In genomic region chr2:32928235-32928946, GRCm38 (mm10) we compare ENCODE assay signal across 9 mouse cellular contexts. TPM values are rescaled to one million over a fixed set of nuclear protein-coding genes. Genes with fewer than 3 reads are reported as not detected.
DNase-seq lines count a peak whose midpoint lies in the region; ATAC-seq and TF ChIP-seq lines count a peak whose summit lies in the region.
"Had no signal": no experiment of that assay in that cellular context is flagged by ENCODE, and none has a peak within 500 bp of the region (broad histone marks: within the 10 kb centered on the region; RNA-seq: fewer than 3 reads in every experiment).

No protein-coding gene starts in this region.

- no peaks in the 10 kb centered on the region for H3K9me3 ChIP-seq in MEL (replicated peaks; ENCODE audit: insufficient read depth, low read length)
- H3K9me3 ChIP-seq in hindbrain, embryonic 12.5 days (replicated peaks) = no peaks in the 10 kb centered on the region
- H3K9me3 ChIP-seq: megakaryocyte, embryonic 14.5 days had no signal

- H3K4me1 ChIP-seq in MEL (ENCODE audit: control insufficient read depth in 1 of 2, insufficient read depth in 2 of 2, low read length in 2 of 2) = no peaks in the 10 kb centered on the region
- no peaks in the 10 kb centered on the region for H3K4me1 ChIP-seq in hindbrain, embryonic 12.5 days

- H3K9ac ChIP-seq in MEL (ENCODE audit: control insufficient read depth, low read depth, low read length, poor library complexity, severe bottlenecking) = no peak overlapping the region
- no peak overlapping the region for H3K9ac ChIP-seq in hindbrain, embryonic 12.5 days

- TF ChIP-seq CTCF in MEL (IDR thresholded peaks at IDR 0.05 in 2 of 3, conservative IDR thresholded peaks at IDR 0.05 in 1 of 3; ENCODE audit: control insufficient read depth in 1 of 3, insufficient read depth in 1 of 3, low read depth in 2 of 3, low read length in 3 of 3, poor library complexity in 1 of 3, severe bottlenecking in 1 of 3) = peak; percentile 61 to 87 (median 81)

- no peak overlapping the region for H3K27ac ChIP-seq in MEL (ENCODE audit: control insufficient read depth, low read depth, low read length)
- H3K27ac ChIP-seq in hindbrain, embryonic 12.5 days = no peak overlapping the region

- no peaks in the 10 kb centered on the region for H3K36me3 ChIP-seq in MEL (ENCODE audit: control insufficient read depth in 1 of 2, insufficient read depth in 2 of 2, low read length in 2 of 2)
- H3K36me3 ChIP-seq in hindbrain, embryonic 12.5 days = peaks cover 40% of the 10 kb centered on the region

- no peak overlapping the region for H3K4me3 ChIP-seq in MEL (ENCODE audit: control insufficient read depth in 1 of 2, insufficient read depth in 1 of 2, low read depth in 2 of 2, low read length in 2 of 2)
- no peak overlapping the region for H3K4me3 ChIP-seq in hindbrain, embryonic 12.5 days
- H3K4me3 ChIP-seq: megakaryocyte, embryonic 14.5 days had no signal

- no peak overlapping the region for H3K4me2 ChIP-seq in hindbrain, embryonic 12.5 days (replicated peaks)

- peak; percentile 79 for TF ChIP-seq RAD21 in MEL (IDR thresholded peaks at IDR 0.05; ENCODE audit: low read depth, low read length)

- peak; percentile 49; the same call in 1 of the 2 replicates for ATAC-seq in hindbrain, embryonic 12.5 days (ENCODE audit: low FRiP score)

- TF ChIP-seq EP300 in MEL (IDR thresholded peaks at IDR 0.05; ENCODE audit: low read depth in 1 of 2, low read length in 2 of 2) = no peak

- H3K27me3 ChIP-seq in MEL (ENCODE audit: control insufficient read depth in 1 of 2, insufficient read depth in 2 of 2, low read length in 2 of 2) = no peaks in the 10 kb centered on the region
- no peaks in the 10 kb centered on the region for H3K27me3 ChIP-seq in hindbrain, embryonic 12.5 days

- peak; percentile 61 for DNase-seq in MEL (ENCODE audit: low read depth, low spot score)
- peak; percentile 82 to 88 for DNase-seq in cerebellum, adult 18-20 months
- DNase-seq in forelimb bud, embryonic 11.5 days (ENCODE audit: low read depth, low spot score) = peak; percentile 74
- DNase-seq in layer of hippocampus, postnatal 14 days (ENCODE audit: low spot score in 2 of 2) = peak; percentile 64 to 76
- DNase-seq in lung, postnatal 10 days = peak; percentile 91
- DNase-seq in right cerebral cortex, adult 18-20 months = peak; percentile 80
- DNase-seq in yolk sac, embryonic 10.5 days (ENCODE audit: low spot score) = peak; percentile 76

- H3K79me2 ChIP-seq in MEL (ENCODE audit: control insufficient read depth, insufficient read depth, low read length, poor library complexity) = no peaks in the 10 kb centered on the region

- 29% methylated on average over 10 of the region's 10 CpGs for WGBS in hindbrain, embryonic 12.5 days

- no peak for TF ChIP-seq POLR2A in MEL (IDR thresholded peaks at IDR 0.05; ENCODE audit: control insufficient read depth in 1 of 2, insufficient read depth in 1 of 2, low read depth in 1 of 2, low read length in 2 of 2, poor library complexity in 1 of 2)

TF ChIP-seq in MEL, 35 proteins besides CTCF, POLR2A, EP300 and RAD21:
- TF ChIP-seq ZC3H11A (IDR thresholded peaks at IDR 0.05; ENCODE audit: low read depth, low read length) (peak; percentile 57), USF2 (IDR thresholded peaks at IDR 0.05; ENCODE audit: borderline replicate concordance in 1 of 2, insufficient read depth in 1 of 2, low read depth in 1 of 2, low read length in 2 of 2) (no peak), NELFE (IDR thresholded peaks at IDR 0.05; ENCODE audit: low read depth, low read length) (no peak), HCFC1 (IDR thresholded peaks at IDR 0.05; ENCODE audit: low read depth, low read length) (no peak), SMC3 (IDR thresholded peaks at IDR 0.05; ENCODE audit: low read depth, low read length) (peak; percentile 71), ELF1 (IDR thresholded peaks at IDR 0.05; ENCODE audit: low read depth, low read length) (no peak), POLR2AphosphoS2 (IDR thresholded peaks at IDR 0.05; ENCODE audit: low read length) (no peak), MAFK (IDR thresholded peaks at IDR 0.05; ENCODE audit: borderline replicate concordance, low read depth, low read length) (no peak), POLR2AphosphoS5 (IDR thresholded peaks at IDR 0.05; ENCODE audit: borderline replicate concordance, low read depth, low read length) (no peak), SIN3A (IDR thresholded peaks at IDR 0.05; ENCODE audit: low read length) (no peak), KAT2A (conservative IDR thresholded peaks at IDR 0.05; ENCODE audit: low read depth, low read length) (no peak), ZKSCAN1 (IDR thresholded peaks at IDR 0.05; ENCODE audit: low read depth, low read length) (no peak), E2F4 (IDR thresholded peaks at IDR 0.05; ENCODE audit: borderline replicate concordance, low read depth, low read length) (no peak), CHD2 (IDR thresholded peaks at IDR 0.05; ENCODE audit: low read length) (no peak)

RNA-seq across cellular contexts. Expression of gene Rpl12, which starts 33.0 kb away (rescaled TPM):
- 1,806 and 1,842 TPM in 2 replicates for total RNA-seq in MEL (2012; rRNA removed)
- polyA plus RNA-seq in MEL (2012; ENCODE audit: insufficient read depth in 1 of 2, insufficient read length in 2 of 2, low read depth in 1 of 2, low replicate concordance in 2 of 2, missing spikeins in 1 of 2) = 100 to 1,000 TPM in 1 of 2 experiments, not detected in 1; 116 TPM
- polyA plus RNA-seq in hindbrain, embryonic 12.5 days (2016; fragmentation: Nextera tagmentation; extraction: Ambion mirVana) = 101 and 114 TPM in 2 replicates
- 100 to 1,000 TPM; 120 to 122 TPM for total RNA-seq in layer of hippocampus, postnatal 14 days (2021)

RNA-seq across cellular contexts. Expression of gene Lrsam1, which starts 33.0 kb away (rescaled TPM):
- 13.5 and 17.9 TPM in 2 replicates for total RNA-seq in MEL (2012; rRNA removed)
- polyA plus RNA-seq in MEL (2012; ENCODE audit: insufficient read depth in 1 of 2, insufficient read length in 2 of 2, low read depth in 1 of 2, low replicate concordance in 2 of 2, missing spikeins in 1 of 2) = 10 to 100 TPM in 1 of 2 experiments, not detected in 1; 14.2 TPM
- polyA plus RNA-seq in hindbrain, embryonic 12.5 days (2016; fragmentation: Nextera tagmentation; extraction: Ambion mirVana) = 19.0 and 22.0 TPM in 2 replicates
- 10 to 100 TPM; 33.9 to 38.2 TPM for total RNA-seq in layer of hippocampus, postnatal 14 days (2021)

RNA-seq across cellular contexts. Expression of gene Fam129b, which starts 52.5 kb away (rescaled TPM):
- 11.5 and 17.5 TPM in 2 replicates for total RNA-seq in MEL (2012; rRNA removed)
- 10 to 100 TPM in 1 of 2 experiments, not detected in 1; 20.0 TPM for polyA plus RNA-seq in MEL (2012; ENCODE audit: insufficient read depth in 1 of 2, insufficient read length in 2 of 2, low read depth in 1 of 2, low replicate concordance in 2 of 2, missing spikeins in 1 of 2)
- 42.2 and 43.8 TPM in 2 replicates for polyA plus RNA-seq in hindbrain, embryonic 12.5 days (2016; fragmentation: Nextera tagmentation; extraction: Ambion mirVana)
- total RNA-seq in layer of hippocampus, postnatal 14 days (2021) = 10 to 100 TPM; 15.2 to 18.7 TPM

RNA-seq across cellular contexts. Expression of gene Slc2a8, which starts 53.5 kb away (rescaled TPM):
- 7.4 and 7.8 TPM in 2 replicates for total RNA-seq in MEL (2012; rRNA removed)
- 10 to 100 TPM in 1 of 2 experiments, not detected in 1; 16.0 TPM for polyA plus RNA-seq in MEL (2012; ENCODE audit: insufficient read depth in 1 of 2, insufficient read length in 2 of 2, low read depth in 1 of 2, low replicate concordance in 2 of 2, missing spikeins in 1 of 2)
- polyA plus RNA-seq in hindbrain, embryonic 12.5 days (2016; fragmentation: Nextera tagmentation; extraction: Ambion mirVana) = 22.4 and 23.9 TPM in 2 replicates
- 10 to 100 TPM; 24.0 to 25.4 TPM for total RNA-seq in layer of hippocampus, postnatal 14 days (2021)

Comparison
In these comparisons a context has a peak if more than half of its experiments do, and no peak if none do; other contexts are left out.
1. RNA of gene Rpl12, which starts 33.0 kb away (total RNA-seq): 1,806 to 1,842 TPM in MEL; 120 to 122 TPM in layer of hippocampus, postnatal 14 days; every median in the first group is over 10 times any median in the second.
2. Peak in every context shown above with its lines, with median percentiles within 50 percentile points of each other: DNase-seq.